8 mouse cellular contexts compared by ENCODE assay signal in the genomic region with DNA sequence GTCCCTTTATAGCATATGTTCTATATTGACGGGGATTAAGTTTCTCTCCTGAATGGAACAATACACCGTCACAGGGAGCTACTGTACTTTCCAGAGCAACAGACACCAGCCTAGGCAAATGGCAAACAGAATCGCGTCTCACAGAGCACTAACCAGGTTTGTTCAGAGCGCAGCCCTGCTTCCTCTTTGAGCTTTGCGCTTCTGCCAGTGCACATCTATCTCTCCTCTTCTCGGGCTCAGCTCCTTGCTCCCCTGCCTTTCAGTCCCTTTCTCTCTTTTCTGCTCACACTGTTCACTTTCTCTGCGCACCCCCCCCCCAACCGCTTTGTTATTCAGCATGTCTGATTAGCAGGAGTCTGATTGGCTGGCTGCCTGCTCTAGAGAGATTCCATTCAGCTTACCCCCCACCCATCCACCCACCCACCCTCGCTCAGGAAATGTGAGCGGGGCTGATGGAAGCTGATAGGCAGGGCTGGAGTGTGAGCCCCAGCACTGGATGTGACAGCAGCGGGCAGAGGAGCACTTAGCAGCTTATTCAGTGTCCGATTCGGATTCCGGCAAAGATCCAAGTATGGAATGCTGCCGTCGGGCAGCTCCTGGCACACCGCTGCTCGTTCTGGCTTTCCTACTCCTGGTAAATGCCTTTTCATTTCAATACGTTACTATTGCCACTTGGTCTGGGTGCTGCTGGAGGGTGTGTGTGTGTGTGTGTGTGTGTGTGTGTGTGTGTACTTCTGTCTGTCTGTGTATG.
DNase-seq lines count a peak whose midpoint lies in the region; ATAC-seq and TF ChIP-seq lines count a peak whose summit lies in the region.

No protein-coding gene starts in this region.

- peak overlapping the region; percentile 62 for H3K9ac ChIP-seq in forebrain, embryonic 16.5 days (replicated peaks; ENCODE audit: low read depth, low read length)
- H3K9ac ChIP-seq in liver, embryonic 14.5 days (replicated peaks): no peak overlapping the region
- peak overlapping the region; percentile 65 for H3K9ac ChIP-seq in neural tube, embryonic 11.5 days (ENCODE audit: low read length)

- peak; percentile 60; the same call in 1 of the 2 replicates for ATAC-seq in cerebellum, adult (ENCODE audit: insufficient number of reproducible peaks, low FRiP score, low TSS enrichment)
- peak; percentile 98 for ATAC-seq in forebrain, embryonic 16.5 days
- peak; percentile 75; the same call in 1 of the 2 replicates for ATAC-seq in liver, embryonic 14.5 days (ENCODE audit: insufficient read depth)
- ATAC-seq in neural tube, embryonic 11.5 days (ENCODE audit: insufficient read depth, low FRiP score, low TSS enrichment): peak; percentile 98

- H3K4me2 ChIP-seq in forebrain, embryonic 16.5 days (ENCODE audit: low read length): peak overlapping the region; percentile 69
- peak overlapping the region; percentile 40 for H3K4me2 ChIP-seq in liver, embryonic 14.5 days (ENCODE audit: low read depth)
- H3K4me2 ChIP-seq in neural tube, embryonic 11.5 days (ENCODE audit: low read depth): peak overlapping the region; percentile 54

- DNase-seq in cerebellum, adult 11-12 months: no peak
- peak; percentile 37 to 51 for DNase-seq in heart, postnatal 36 days
- DNase-seq in layer of hippocampus, adult 11-12 months (ENCODE audit: low spot score): peak; percentile 54
- peak in 1 of 3 experiments; percentile 4 for DNase-seq in liver, embryonic 14.5 days (ENCODE audit: low read depth in 3 of 3, low spot score in 3 of 3)
- DNase-seq in neural tube, embryonic 11.5 days (ENCODE audit: low spot score): peak; percentile 86
- peak; percentile 40 for DNase-seq in urinary bladder, postnatal 14 days (ENCODE audit: low spot score)

- no peaks in the 10 kb centered on the region for H3K27me3 ChIP-seq in forebrain, embryonic 16.5 days (replicated peaks; ENCODE audit: control insufficient read depth, insufficient read depth, low read length)
- no peaks in the 10 kb centered on the region for H3K27me3 ChIP-seq in liver, embryonic 14.5 days (ENCODE audit: control insufficient read depth, insufficient read depth, low read length)
- H3K27me3 ChIP-seq in neural tube, embryonic 11.5 days (ENCODE audit: control insufficient read depth, insufficient read depth, low read length): no peaks in the 10 kb centered on the region

- no peak for TF ChIP-seq EP300 in liver, embryonic 14.5 days (IDR thresholded peaks at IDR 0.05; ENCODE audit: low read depth)

- intact Hi-C loops in heart, postnatal 36 days (cut with DNase I): no loop called here

- TF ChIP-seq CTCF in liver, embryonic 14.5 days (IDR thresholded peaks at IDR 0.05; ENCODE audit: low read depth): no peak

- peak overlapping the region; percentile 59 for H3K4me3 ChIP-seq in forebrain, embryonic 16.5 days (replicated peaks; ENCODE audit: low read length)
- peak overlapping the region; percentile 29 to 59 for H3K4me3 ChIP-seq in liver, embryonic 14.5 days (ENCODE audit: insufficient read depth in 1 of 2, low read depth in 2 of 2, low read length in 2 of 2)
- peak overlapping the region; percentile 45 for H3K4me3 ChIP-seq in neural tube, embryonic 11.5 days (ENCODE audit: low read depth, low read length)

- H3K27ac ChIP-seq in forebrain, embryonic 16.5 days (ENCODE audit: low read length): peak overlapping the region; percentile 41
- no peak overlapping the region for H3K27ac ChIP-seq in liver, embryonic 14.5 days
- peak overlapping the region; percentile 56; the same call in 1 of the 2 replicates for H3K27ac ChIP-seq in neural tube, embryonic 11.5 days (ENCODE audit: low read depth, low read length)

- under 1% methylated on average over 20 of the region's 20 CpGs for WGBS in forebrain, embryonic 16.5 days
- under 1% methylated on average over 20 of the region's 20 CpGs for WGBS in liver, embryonic 14.5 days (ENCODE audit: insufficient replicate concordance)
- under 1% methylated on average over 20 of the region's 20 CpGs for WGBS in neural tube, embryonic 11.5 days

- H3K36me3 ChIP-seq in forebrain, embryonic 16.5 days (ENCODE audit: control insufficient read depth, insufficient read depth): no peaks in the 10 kb centered on the region
- H3K36me3 ChIP-seq in liver, embryonic 14.5 days (replicated peaks; ENCODE audit: control insufficient read depth, insufficient read depth, low read depth): no peaks in the 10 kb centered on the region
- H3K36me3 ChIP-seq in neural tube, embryonic 11.5 days (ENCODE audit: control insufficient read depth, insufficient read depth, low read length): no peaks in the 10 kb centered on the region

- H3K9me3 ChIP-seq in forebrain, embryonic 16.5 days (ENCODE audit: control insufficient read depth, low read length): no peaks in the 10 kb centered on the region
- no peaks in the 10 kb centered on the region for H3K9me3 ChIP-seq in liver, embryonic 14.5 days (ENCODE audit: control insufficient read depth, low read length)
- no peaks in the 10 kb centered on the region for H3K9me3 ChIP-seq in neural tube, embryonic 11.5 days (ENCODE audit: control insufficient read depth, low read length)

- H3K4me1 ChIP-seq in forebrain, embryonic 16.5 days (replicated peaks; ENCODE audit: control insufficient read depth, insufficient read depth, low read length): peaks cover 3% of the 10 kb centered on the region
- no peaks in the 10 kb centered on the region for H3K4me1 ChIP-seq in liver, embryonic 14.5 days (replicated peaks; ENCODE audit: control insufficient read depth in 2 of 2, insufficient read depth in 2 of 2, low read length in 1 of 2)
- 0 out of 2 replicates have a peak, but pooled peaks cover 2% of the 10 kb centered on the region for H3K4me1 ChIP-seq in neural tube, embryonic 11.5 days (ENCODE audit: control insufficient read depth, insufficient read depth, low read length)
